In genomic region chr13:15524208-15524607, GRCm38 (mm10) we compare ENCODE assay signal across 18 mouse cellular contexts.
"Had no signal": no experiment of that assay in that cellular context is flagged by ENCODE, and none has a peak within 500 bp of the region (broad histone marks: within the 10 kb centered on the region; RNA-seq: fewer than 3 reads in every experiment).

No protein-coding gene starts in this region.

- H3K27ac ChIP-seq: lung, embryonic 15.5 days; macrophage; neural tube, embryonic 12.5 days; stomach, embryonic 15.5 days; stomach, postnatal 0 days had no signal

- H3K27me3 ChIP-seq: lung, embryonic 15.5 days; megakaryocyte, embryonic 14.5 days; neural tube, embryonic 12.5 days; stomach, embryonic 15.5 days had no signal

- H3K9ac ChIP-seq: liver, postnatal 0 days; lung, embryonic 15.5 days; neural tube, embryonic 12.5 days; stomach, embryonic 15.5 days had no signal

- ATAC-seq: liver, postnatal 0 days; lung, postnatal 0 days; midbrain, embryonic 16.5 days had no signal

- H3K4me2 ChIP-seq: lung, embryonic 15.5 days; midbrain, embryonic 11.5 days; neural tube, embryonic 12.5 days; stomach, embryonic 15.5 days had no signal

- DNase-seq: liver, postnatal 0 days; lung, adult 2 months; lung, postnatal 14 days; lung, postnatal 36 days; midbrain, embryonic 14.5 days; right cerebral cortex, postnatal 14 days; thymus, adult 2 months; thymus, postnatal 25 days; thymus, postnatal 4 days had no signal

- H3K36me3 ChIP-seq: lung, embryonic 15.5 days; neural tube, embryonic 12.5 days; stomach, embryonic 15.5 days had no signal

- H3K9me3 ChIP-seq: lung, embryonic 15.5 days; neural tube, embryonic 12.5 days; stomach, embryonic 15.5 days had no signal

- H3K4me3 ChIP-seq: lung, embryonic 15.5 days; megakaryocyte, embryonic 14.5 days; neural tube, embryonic 12.5 days; stomach, embryonic 15.5 days had no signal

- H3K4me1 ChIP-seq: neural tube, embryonic 12.5 days; stomach, embryonic 15.5 days had no signal
